Mouse (Mus musculus): Measurements from ENCODE around the gene Bfsp2.

- TF ChIP-seq POLR2A (IDR thresholded peaks at IDR 0.05; ENCODE audit: extremely low read depth, insufficient read depth, low read length) (no peak), CTCF (IDR thresholded peaks at IDR 0.05; ENCODE audit: extremely low read depth, insufficient read depth, low read length) (no peak)
Observed at GRCm38 (mm10) chr9:103495391-103495790, 15.2 kb upstream of the Bfsp2 start.
